Mouse (Mus musculus) hindbrain, embryonic 16.5 days (tissue): ENCODE results near the gene Abhd15. TPM values are rescaled to one million over a fixed set of nuclear protein-coding genes. Genes with fewer than 3 reads are reported as not detected.

Source experiments
- ATAC-seq: fragments of 200-750 bp; cut with Nextera tagmentation; 2 replicates; pipeline ENCODE4 v1.8.0; 2017; ENCODE audit warnings: moderate TSS enrichment, moderate library complexity
- H3K27ac ChIP-seq: fragments of 300-500 bp; sonication (generic); 2 replicates; pipeline ENCODE4 v1.5.1; 2014; ENCODE audit warnings: low read depth, mild to moderate bottlenecking, control low read depth, low read length, moderate library complexity
- H3K27me3 ChIP-seq: fragments of 300-500 bp; sonication (generic); replicated peaks from 2 replicates; pipeline ENCODE4 v1.6.1; 2014; ENCODE audit warnings: low read length; ENCODE audit not compliant: control insufficient read depth, insufficient read depth
- H3K36me3 ChIP-seq: fragments of 300-500 bp; sonication (generic); 2 replicates; pipeline ENCODE4 v1.6.1; 2014; ENCODE audit warnings: mild to moderate bottlenecking, low read length, moderate library complexity, mixed read lengths; ENCODE audit not compliant: control insufficient read depth, insufficient read depth
- H3K4me1 ChIP-seq: fragments of 300-500 bp; sonication (generic); 2 replicates; pipeline ENCODE4 v1.6.1; 2014; ENCODE audit warnings: low read depth, low read length; ENCODE audit not compliant: control insufficient read depth, insufficient read depth
- H3K4me2 ChIP-seq: fragments of 300-500 bp; sonication (generic); 2 replicates; pipeline ENCODE4 v1.6.1; 2014; ENCODE audit warnings: mild to moderate bottlenecking, low read length, control low read depth, moderate library complexity
- H3K4me3 ChIP-seq: fragments of 300-500 bp; sonication (generic); 2 replicates; pipeline ENCODE4 v1.5.1; 2014; ENCODE audit warnings: mild to moderate bottlenecking, low read length, control low read depth, moderate library complexity
- H3K9ac ChIP-seq: fragments of 300-500 bp; sonication (generic); 2 replicates; pipeline ENCODE4 v1.6.1; 2014; ENCODE audit warnings: low read depth, mild to moderate bottlenecking, control low read depth, low read length, moderate library complexity
- H3K9me3 ChIP-seq: fragments of 300-500 bp; sonication (generic); 2 replicates; pipeline ENCODE4 v1.6.1; 2014; ENCODE audit warnings: mild to moderate bottlenecking, low read length, moderate library complexity; ENCODE audit not compliant: control insufficient read depth
- WGBS: fragments of 180-500 bp; shearing (Covaris S2); extraction: QIAGEN DNeasy Blood & Tissue Kit; methylation state at CpG from one replicate; pipeline ENCODE4 v1.1.7; 2014; 5-methylcytosine and 5-hydroxymethylcytosine counted together
- polyA plus RNA-seq: library from polyadenylated mRNA; unstranded; fragments of >200 nt; fragmentation: Nextera tagmentation; extraction: Ambion mirVana; gene quantifications from 2 replicates; pipeline ENCODE4 v1.2.1, GENCODE M21; 2015

The Abhd15 gene
- polyA plus RNA-seq, 1 experiment from 2014 or later: 2.2 TPM

GRCm38 (mm10) chr11:77505291-77505980 is 9.5 kb upstream of the Abhd15 start:
- Histone ChIP-seq H3K4me3 (no peak overlapping the region), H3K4me2 (no peak overlapping the region), H3K4me1 (peaks cover 12% of the 10 kb centered on the region), H3K27me3 (no peaks in the 10 kb centered on the region), H3K9ac (no peak overlapping the region), H3K27ac (no peak overlapping the region), H3K9me3 (no peaks in the 10 kb centered on the region), H3K36me3 (peaks cover 31% of the 10 kb centered on the region)
- no peak for ATAC-seq
- WGBS: 91% methylated on average over 22 of the region's 22 CpGs

DNA sequence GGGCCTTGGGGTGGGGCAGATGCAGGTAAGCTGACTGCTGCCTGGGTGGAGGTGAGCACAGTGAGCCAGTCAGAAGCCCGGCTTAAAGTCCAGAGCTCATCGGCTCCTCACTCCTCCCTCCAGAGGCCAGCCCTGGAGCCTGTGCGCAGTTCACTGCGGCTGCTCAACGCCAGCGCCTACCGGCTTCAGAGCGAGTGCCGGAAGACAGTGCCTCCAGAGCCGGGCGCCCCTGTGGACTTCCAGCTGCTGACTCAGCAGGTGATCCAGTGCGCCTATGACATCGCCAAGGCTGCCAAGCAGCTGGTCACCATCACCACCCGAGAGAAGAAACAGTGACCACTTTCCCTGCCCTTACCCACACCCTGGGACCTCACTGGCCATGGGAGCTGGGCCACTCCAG is 8.6 kb upstream of the Abhd15 start:
- ATAC-seq: no peak
- H3K4me2 ChIP-seq: no peak overlapping the region
- no peak overlapping the region for H3K27ac ChIP-seq
- H3K9me3 ChIP-seq: no peaks in the 10 kb centered on the region
- H3K27me3 ChIP-seq: no peaks in the 10 kb centered on the region
- H3K4me3 ChIP-seq: no peak overlapping the region
- 78% methylated on average over 13 of the region's 14 CpGs for WGBS
- no peak overlapping the region for H3K9ac ChIP-seq
- peaks cover 27% of the 10 kb centered on the region for H3K36me3 ChIP-seq
- H3K4me1 ChIP-seq: peaks cover 7% of the 10 kb centered on the region

GRCm38 (mm10) chr11:77506941-77507340 is 8.0 kb upstream of the Abhd15 start:
- Histone ChIP-seq H3K9ac (no peak overlapping the region), H3K27me3 (no peaks in the 10 kb centered on the region), H3K4me1 (peaks cover 7% of the 10 kb centered on the region), H3K36me3 (peaks cover 27% of the 10 kb centered on the region), H3K4me2 (no peak overlapping the region), H3K9me3 (no peaks in the 10 kb centered on the region), H3K4me3 (no peak overlapping the region), H3K27ac (no peak overlapping the region)
- WGBS: 86% methylated on average over 6 of the region's 6 CpGs
- ATAC-seq: no peak

GRCm38 (mm10) chr11:77507426-77507825 is 7.5 kb upstream of the Abhd15 start:
- H3K27me3 ChIP-seq: no peaks in the 10 kb centered on the region
- 0 out of 2 replicates have a peak, but pooled peaks have one; percentile 5 for ATAC-seq
- H3K4me3 ChIP-seq: no peak overlapping the region
- no peaks in the 10 kb centered on the region for H3K9me3 ChIP-seq
- 75% methylated on average over 4 of the region's 4 CpGs for WGBS
- H3K36me3 ChIP-seq: peaks cover 27% of the 10 kb centered on the region
- no peak overlapping the region for H3K27ac ChIP-seq
- no peak overlapping the region for H3K4me2 ChIP-seq
- peaks cover 9% of the 10 kb centered on the region for H3K4me1 ChIP-seq
- H3K9ac ChIP-seq: no peak overlapping the region

GRCm38 (mm10) chr11:77508068-77509021 is 6.6 kb upstream of the Abhd15 start:
- Histone ChIP-seq H3K27ac (no peak overlapping the region), H3K4me2 (peak overlapping the region; percentile 68), H3K9me3 (no peaks in the 10 kb centered on the region), H3K36me3 (peaks cover 24% of the 10 kb centered on the region), H3K4me1 (peaks cover 11% of the 10 kb centered on the region), H3K27me3 (no peaks in the 10 kb centered on the region), H3K9ac (peak overlapping the region; percentile 54), H3K4me3 (peak overlapping the region; percentile 41)
- 21% methylated on average over 49 of the region's 49 CpGs for WGBS
- ATAC-seq: peak; percentile 60

DNA sequence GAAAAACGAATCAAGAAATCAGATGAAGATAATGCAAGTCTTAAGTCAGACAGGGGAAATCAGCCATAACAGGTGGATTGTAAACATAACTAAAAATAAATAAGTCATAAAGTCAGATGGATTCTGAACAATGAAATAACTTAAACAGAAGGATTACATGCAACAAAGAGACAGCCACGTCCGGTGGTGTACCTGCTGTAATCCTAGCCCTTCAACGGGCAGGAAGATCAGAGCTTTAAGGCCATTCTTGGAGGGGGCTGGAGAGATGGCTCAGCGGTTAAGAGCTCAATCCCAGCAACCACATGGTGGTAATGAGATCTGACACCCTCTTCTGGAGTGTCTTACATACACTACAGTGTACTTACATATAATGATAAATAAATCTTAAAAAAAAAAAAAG is 3.6 kb upstream of the Abhd15 start:
- Histone ChIP-seq H3K4me3 (no peak overlapping the region), H3K36me3 (peaks cover 8% of the 10 kb centered on the region), H3K27ac (no peak overlapping the region), H3K9ac (no peak overlapping the region), H3K4me2 (no peak overlapping the region), H3K9me3 (no peaks in the 10 kb centered on the region), H3K27me3 (no peaks in the 10 kb centered on the region), H3K4me1 (peaks cover 27% of the 10 kb centered on the region)
- ATAC-seq: no peak
- 86% methylated on average over 5 of the region's 5 CpGs for WGBS

GRCm38 (mm10) chr11:77512891-77513810 is 1.8 kb upstream of the Abhd15 start:
- WGBS: under 1% methylated on average over 72 of the region's 84 CpGs
- Histone ChIP-seq H3K9ac (peak overlapping the region; percentile 70), H3K4me2 (peak overlapping the region; percentile 95), H3K4me3 (peak overlapping the region; percentile 66), H3K27ac (0 out of 2 replicates have a peak overlapping the region, but pooled peaks have one; percentile 23), H3K4me1 (peaks cover 25% of the 10 kb centered on the region), H3K36me3 (no peaks in the 10 kb centered on the region), H3K27me3 (no peaks in the 10 kb centered on the region), H3K9me3 (no peaks in the 10 kb centered on the region)
- peak; percentile 78 for ATAC-seq

GRCm38 (mm10) chr11:77513811-77514170 is 1.1 kb upstream of the Abhd15 start:
- H3K9ac ChIP-seq: no peak overlapping the region
- no peaks in the 10 kb centered on the region for H3K36me3 ChIP-seq
- H3K4me1 ChIP-seq: peaks cover 20% of the 10 kb centered on the region
- H3K27me3 ChIP-seq: no peaks in the 10 kb centered on the region
- peak overlapping the region; percentile 95 for H3K4me2 ChIP-seq
- H3K27ac ChIP-seq: no peak overlapping the region
- peak overlapping the region; percentile 66 for H3K4me3 ChIP-seq
- 8% methylated on average over 10 of the region's 10 CpGs for WGBS
- H3K9me3 ChIP-seq: no peaks in the 10 kb centered on the region
- ATAC-seq: no peak
